Mouse (Mus musculus): ENCODE measurements around the gene Ankrd22. TPM values are rescaled to one million over a fixed set of nuclear protein-coding genes. Genes with fewer than 3 reads are reported as not detected.

Ankrd22 gene
- polyA plus RNA-seq, 1 experiment from 2014 or later = not detected

GRCm38 (mm10) chr19:34191645-34192007 lies 25.8 kb upstream of the Ankrd22 start:
- H3K27me3 ChIP-seq (ENCODE audit: control insufficient read depth, insufficient read depth, low read length) = peaks cover 22% of the 10 kb centered on the region
- peak; percentile 58 for ATAC-seq (ENCODE audit: low FRiP score)
- H3K9me3 ChIP-seq (ENCODE audit: control insufficient read depth, low read length) = no peaks in the 10 kb centered on the region
- H3K36me3 ChIP-seq (ENCODE audit: control insufficient read depth, insufficient read depth, low read length) = no peaks in the 10 kb centered on the region
- no peak for DNase-seq (ENCODE audit: low spot score, missing footprints)
- 12% methylated on average over 10 of the region's 10 CpGs for WGBS
- H3K27ac ChIP-seq (ENCODE audit: low read depth, low read length) = no peak overlapping the region
- peak overlapping the region; percentile 57 for H3K4me3 ChIP-seq (ENCODE audit: low read depth, low read length)
- peaks cover 9% of the 10 kb centered on the region for H3K4me1 ChIP-seq (ENCODE audit: control insufficient read depth, insufficient read depth, low read length)
- H3K4me2 ChIP-seq = peak overlapping the region; percentile 96
- no peak overlapping the region; the same call in 1 of the 2 replicates for H3K9ac ChIP-seq (ENCODE audit: low read length)

DNA sequence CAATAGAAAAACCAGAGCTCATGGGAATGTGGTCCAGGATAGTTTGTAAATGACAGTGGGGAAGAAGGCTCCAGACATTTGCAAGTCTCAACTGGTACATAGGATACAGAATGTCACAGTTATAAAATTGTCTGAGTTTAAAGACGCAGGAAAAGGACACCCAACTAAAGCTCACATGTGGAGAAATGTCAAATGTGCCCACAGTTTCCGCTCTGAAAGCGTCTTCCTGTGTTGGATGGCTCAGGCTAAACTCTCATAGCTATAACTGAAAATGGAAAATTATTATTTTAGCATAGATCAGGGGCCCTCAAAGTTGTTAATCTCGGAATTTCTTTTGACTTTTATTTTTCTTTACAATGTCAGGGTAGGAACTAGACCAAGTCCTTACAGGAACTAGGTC lies 21.0 kb upstream of the Ankrd22 start:
- Histone ChIP-seq H3K4me1 (ENCODE audit: control insufficient read depth, insufficient read depth, low read length) (peaks cover 1% of the 10 kb centered on the region; the same call in 1 of the 2 replicates), H3K9ac (ENCODE audit: low read length) (no peak overlapping the region), H3K4me2 (no peak overlapping the region), H3K27me3 (ENCODE audit: control insufficient read depth, insufficient read depth, low read length) (peaks cover 16% of the 10 kb centered on the region), H3K36me3 (ENCODE audit: control insufficient read depth, insufficient read depth, low read length) (no peaks in the 10 kb centered on the region), H3K27ac (ENCODE audit: low read depth, low read length) (no peak overlapping the region), H3K4me3 (ENCODE audit: low read depth, low read length) (no peak overlapping the region), H3K9me3 (ENCODE audit: control insufficient read depth, low read length) (no peaks in the 10 kb centered on the region)
- no peak for ATAC-seq (ENCODE audit: low FRiP score)
- WGBS = 89% methylated on average over 4 of the region's 4 CpGs
- DNase-seq (ENCODE audit: low spot score, missing footprints) = peak; percentile 49

DNA sequence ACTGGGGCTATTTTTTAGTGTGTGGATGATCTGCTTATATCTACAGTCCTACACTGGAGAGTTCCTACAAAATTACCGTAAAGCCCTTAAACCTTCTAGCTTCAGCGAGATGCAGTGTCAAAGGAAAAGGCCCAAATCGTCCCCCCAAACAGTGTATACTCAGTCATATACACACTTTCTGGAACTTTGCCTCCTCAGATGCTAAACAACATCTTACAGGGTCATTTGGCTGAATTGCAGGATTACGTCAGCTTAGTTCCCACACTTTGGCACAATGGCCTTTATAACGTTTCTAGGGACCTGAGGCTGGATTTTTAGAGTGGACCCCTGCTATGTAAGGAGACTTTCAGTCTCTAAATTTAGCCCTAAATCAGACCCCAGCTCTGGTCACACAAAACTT lies 16.6 kb upstream of the Ankrd22 start:
- H3K4me2 ChIP-seq = no peak overlapping the region
- no peak overlapping the region for H3K9ac ChIP-seq (ENCODE audit: low read length)
- H3K27ac ChIP-seq (ENCODE audit: low read depth, low read length) = no peak overlapping the region
- DNase-seq (ENCODE audit: low spot score, missing footprints) (peak; percentile 56), ATAC-seq (ENCODE audit: low FRiP score) (no peak)
- 68% methylated on average over 5 of the region's 5 CpGs for WGBS
- H3K9me3 ChIP-seq (ENCODE audit: control insufficient read depth, low read length) = no peaks in the 10 kb centered on the region
- peaks cover 5% of the 10 kb centered on the region for H3K27me3 ChIP-seq (ENCODE audit: control insufficient read depth, insufficient read depth, low read length)
- H3K4me3 ChIP-seq (ENCODE audit: low read depth, low read length) = no peak overlapping the region
- no peaks in the 10 kb centered on the region for H3K4me1 ChIP-seq (ENCODE audit: control insufficient read depth, insufficient read depth, low read length)
- H3K36me3 ChIP-seq (ENCODE audit: control insufficient read depth, insufficient read depth, low read length) = no peaks in the 10 kb centered on the region

- H3K36me3 ChIP-seq (ENCODE audit: control insufficient read depth, insufficient read depth, low read length) = no peaks in the 10 kb centered on the region
- no peak overlapping the region for H3K4me3 ChIP-seq (ENCODE audit: low read depth, low read length)
- H3K4me2 ChIP-seq = no peak overlapping the region
- H3K4me1 ChIP-seq (ENCODE audit: control insufficient read depth, insufficient read depth, low read length) = no peaks in the 10 kb centered on the region
- H3K27me3 ChIP-seq (ENCODE audit: control insufficient read depth, insufficient read depth, low read length) = peaks cover 9% of the 10 kb centered on the region
- ATAC-seq (ENCODE audit: low FRiP score) (no peak), DNase-seq (ENCODE audit: low spot score, missing footprints) (peak; percentile 39)
- no peak overlapping the region for H3K9ac ChIP-seq (ENCODE audit: low read length)
- 88% methylated on average over 3 of the region's 3 CpGs for WGBS
- H3K9me3 ChIP-seq (ENCODE audit: control insufficient read depth, low read length) = no peaks in the 10 kb centered on the region
- H3K27ac ChIP-seq (ENCODE audit: low read depth, low read length) = no peak overlapping the region
These were observed 15.4 kb upstream of the Ankrd22 start for GRCm38 (mm10) chr19:34181234-34181633.

GRCm38 (mm10) chr19:34180316-34180715 lies 14.5 kb upstream of the Ankrd22 start:
- Histone ChIP-seq H3K9me3 (ENCODE audit: control insufficient read depth, low read length) (no peaks in the 10 kb centered on the region), H3K9ac (ENCODE audit: low read length) (no peak overlapping the region), H3K36me3 (ENCODE audit: control insufficient read depth, insufficient read depth, low read length) (no peaks in the 10 kb centered on the region), H3K4me1 (ENCODE audit: control insufficient read depth, insufficient read depth, low read length) (no peaks in the 10 kb centered on the region), H3K27me3 (ENCODE audit: control insufficient read depth, insufficient read depth, low read length) (peaks cover 17% of the 10 kb centered on the region), H3K27ac (ENCODE audit: low read depth, low read length) (no peak overlapping the region), H3K4me3 (ENCODE audit: low read depth, low read length) (no peak overlapping the region), H3K4me2 (no peak overlapping the region)
- WGBS = 89% methylated on average over 2 of the region's 2 CpGs
- DNase-seq (ENCODE audit: low spot score, missing footprints) (no peak), ATAC-seq (ENCODE audit: low FRiP score) (no peak)

DNA sequence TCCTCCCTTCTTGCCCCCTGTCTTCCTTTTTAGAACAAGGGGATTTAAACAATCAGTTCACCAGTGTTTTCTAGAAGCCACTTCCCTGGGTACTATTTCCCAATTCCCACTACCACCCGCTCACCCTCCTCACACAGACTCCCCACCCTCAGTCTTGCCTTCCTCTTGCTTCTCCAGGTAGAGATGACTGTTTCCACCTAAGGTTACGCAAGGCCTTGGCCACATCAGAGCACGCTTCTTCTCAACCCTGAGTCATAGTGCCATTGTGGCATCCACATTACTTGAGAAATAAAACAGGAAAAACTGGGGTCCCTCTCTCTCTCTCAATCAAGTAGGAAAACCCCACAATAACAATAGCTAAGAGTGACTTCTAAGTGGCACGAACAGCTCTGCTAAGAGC lies 13.3 kb upstream of the Ankrd22 start:
- no peak overlapping the region for H3K4me3 ChIP-seq (ENCODE audit: low read depth, low read length)
- no peaks in the 10 kb centered on the region for H3K4me1 ChIP-seq (ENCODE audit: control insufficient read depth, insufficient read depth, low read length)
- H3K4me2 ChIP-seq = no peak overlapping the region
- WGBS = 89% methylated on average over 4 of the region's 4 CpGs
- H3K9ac ChIP-seq (ENCODE audit: low read length) = no peak overlapping the region
- peak; percentile 41 for DNase-seq (ENCODE audit: low spot score, missing footprints)
- peaks cover 18% of the 10 kb centered on the region for H3K27me3 ChIP-seq (ENCODE audit: control insufficient read depth, insufficient read depth, low read length)
- H3K9me3 ChIP-seq (ENCODE audit: control insufficient read depth, low read length) = no peaks in the 10 kb centered on the region
- no peak for ATAC-seq (ENCODE audit: low FRiP score)
- H3K27ac ChIP-seq (ENCODE audit: low read depth, low read length) = no peak overlapping the region
- no peaks in the 10 kb centered on the region for H3K36me3 ChIP-seq (ENCODE audit: control insufficient read depth, insufficient read depth, low read length)

DNA sequence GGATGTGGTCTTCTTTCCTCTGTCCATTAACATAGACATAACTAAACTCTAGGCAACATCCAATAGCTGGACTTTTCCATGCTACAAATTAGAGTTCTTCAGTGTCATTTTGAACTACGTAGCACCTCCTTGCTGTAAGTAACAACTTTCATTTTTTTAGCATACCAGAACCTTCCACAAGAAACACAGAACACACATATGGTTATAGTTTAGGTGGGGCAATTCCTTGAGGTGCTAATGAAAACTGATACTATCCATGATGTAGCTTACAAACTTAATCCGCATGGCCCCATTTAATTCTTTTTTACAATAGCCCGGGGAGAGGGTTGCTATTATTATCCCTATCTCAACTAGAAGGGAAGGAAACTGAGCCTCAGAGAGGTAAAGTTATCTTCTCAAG lies 8.2 kb upstream of the Ankrd22 start:
- H3K27me3 ChIP-seq (ENCODE audit: control insufficient read depth, insufficient read depth, low read length) = peaks cover 34% of the 10 kb centered on the region

GRCm38 (mm10) chr19:34171167-34171566 lies 5.3 kb upstream of the Ankrd22 start:
- 79% methylated on average over 3 of the region's 3 CpGs for WGBS
- Histone ChIP-seq H3K27me3 (ENCODE audit: control insufficient read depth, insufficient read depth, low read length) (peaks cover 32% of the 10 kb centered on the region), H3K9ac (ENCODE audit: low read length) (no peak overlapping the region), H3K4me1 (ENCODE audit: control insufficient read depth, insufficient read depth, low read length) (no peaks in the 10 kb centered on the region), H3K27ac (ENCODE audit: low read depth, low read length) (no peak overlapping the region), H3K9me3 (ENCODE audit: control insufficient read depth, low read length) (no peaks in the 10 kb centered on the region), H3K36me3 (ENCODE audit: control insufficient read depth, insufficient read depth, low read length) (no peaks in the 10 kb centered on the region), H3K4me2 (no peak overlapping the region), H3K4me3 (ENCODE audit: low read depth, low read length) (no peak overlapping the region)
- DNase-seq (ENCODE audit: low spot score, missing footprints) (no peak), ATAC-seq (ENCODE audit: low FRiP score) (no peak)

More for the DNA sequence above, 8.2 kb upstream of the Ankrd22 start:
- H3K4me3 ChIP-seq (ENCODE audit: low read depth, low read length) = no peak overlapping the region
- ATAC-seq (ENCODE audit: low FRiP score) = no peak
- no peak overlapping the region for H3K4me2 ChIP-seq
- 75% methylated on average over 3 of the region's 3 CpGs for WGBS
- DNase-seq (ENCODE audit: low spot score, missing footprints) = peak; percentile 69
- no peaks in the 10 kb centered on the region for H3K9me3 ChIP-seq (ENCODE audit: control insufficient read depth, low read length)
- no peaks in the 10 kb centered on the region for H3K4me1 ChIP-seq (ENCODE audit: control insufficient read depth, insufficient read depth, low read length)
- H3K36me3 ChIP-seq (ENCODE audit: control insufficient read depth, insufficient read depth, low read length) = no peaks in the 10 kb centered on the region
- H3K9ac ChIP-seq (ENCODE audit: low read length) = no peak overlapping the region
- no peak overlapping the region for H3K27ac ChIP-seq (ENCODE audit: low read depth, low read length)

DNA sequence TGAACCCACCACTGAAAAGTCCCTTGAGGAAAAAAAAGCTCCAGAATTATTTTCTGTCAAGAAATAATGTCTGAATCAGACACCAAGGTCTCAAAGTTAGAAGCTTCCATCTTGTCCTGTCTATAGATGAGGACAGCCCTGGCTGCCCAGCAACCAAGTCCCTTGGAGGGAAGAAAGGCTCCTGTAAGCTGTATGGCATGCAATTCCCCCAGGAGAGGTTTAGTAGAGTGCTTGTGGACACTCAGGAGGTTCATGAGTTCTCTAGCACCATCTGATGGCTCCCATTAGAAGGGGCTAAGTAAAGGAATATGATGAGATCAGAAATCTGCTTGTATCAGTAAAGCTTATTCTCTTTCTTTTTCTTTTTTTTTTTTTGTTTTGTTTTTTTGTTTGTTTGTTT lies 3.3 kb upstream of the Ankrd22 start:
- Histone ChIP-seq H3K9ac (ENCODE audit: low read length) (no peak overlapping the region), H3K27me3 (ENCODE audit: control insufficient read depth, insufficient read depth, low read length) (peaks cover 31% of the 10 kb centered on the region), H3K4me3 (ENCODE audit: low read depth, low read length) (no peak overlapping the region), H3K4me1 (ENCODE audit: control insufficient read depth, insufficient read depth, low read length) (no peaks in the 10 kb centered on the region), H3K36me3 (ENCODE audit: control insufficient read depth, insufficient read depth, low read length) (no peaks in the 10 kb centered on the region), H3K9me3 (ENCODE audit: control insufficient read depth, low read length) (no peaks in the 10 kb centered on the region), H3K4me2 (no peak overlapping the region), H3K27ac (ENCODE audit: low read depth, low read length) (no peak overlapping the region)
- no peak for ATAC-seq (ENCODE audit: low FRiP score)
- no peak for DNase-seq (ENCODE audit: low spot score, missing footprints)
